ENCODE assay signal across 14 mouse cellular contexts in the genomic region with DNA sequence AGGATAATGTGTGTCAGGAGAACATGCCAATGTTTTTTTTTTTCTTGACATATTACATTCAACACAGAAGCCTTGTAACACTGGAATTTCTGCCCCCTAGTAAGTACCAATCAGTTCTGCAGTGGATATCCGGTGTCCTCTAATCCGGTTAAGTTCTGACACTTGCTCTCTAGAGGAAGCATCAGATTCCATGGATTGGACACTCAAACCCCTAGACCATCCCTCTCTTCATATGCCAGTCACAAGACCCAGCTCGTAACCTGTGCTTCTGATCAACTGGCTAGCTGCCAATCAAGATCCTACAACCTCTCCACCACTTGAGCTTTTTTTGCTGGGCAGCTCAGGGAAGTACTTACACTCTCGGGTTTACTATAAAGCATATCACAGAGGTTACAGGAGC. TPM values are rescaled to one million over a fixed set of nuclear protein-coding genes. Genes with fewer than 3 reads are reported as not detected.
DNase-seq lines count a peak whose midpoint lies in the region; ATAC-seq and TF ChIP-seq lines count a peak whose summit lies in the region.
"Had no signal": no experiment of that assay in that cellular context is flagged by ENCODE, and none has a peak within 500 bp of the region (broad histone marks: within the 10 kb centered on the region; RNA-seq: fewer than 3 reads in every experiment).

No protein-coding gene starts in this region.

- no peak overlapping the region for H3K4me3 ChIP-seq in heart, embryonic 15.5 days
- H3K4me3 ChIP-seq in lung, embryonic 14.5 days (ENCODE audit: low read depth, low read length), result no peak overlapping the region
- H3K4me3 ChIP-seq in CH12.LX (replicated peaks in 1 of 3; ENCODE audit: low read depth in 2 of 3, low read length in 2 of 3, poor library complexity in 1 of 3), result peak overlapping the region; percentile 43 to 63 (median 49)
- H3K4me3 ChIP-seq in hindbrain, embryonic 16.5 days (ENCODE audit: low read length), result no peak overlapping the region
- H3K4me3 ChIP-seq: hindbrain, embryonic 12.5 days; liver, embryonic 13.5 days had no signal

- no peak for TF ChIP-seq CTCF in lung, embryonic 14.5 days (IDR thresholded peaks at IDR 0.05; ENCODE audit: low read depth)
- no peak for TF ChIP-seq CTCF in CH12.LX (conservative IDR thresholded peaks at IDR 0.05 in 1 of 2, IDR thresholded peaks at IDR 0.05 in 1 of 2; ENCODE audit: low read depth in 2 of 2, low read length in 2 of 2)

- H3K27me3 ChIP-seq in heart, embryonic 15.5 days, result no peaks in the 10 kb centered on the region
- no peaks in the 10 kb centered on the region for H3K27me3 ChIP-seq in lung, embryonic 14.5 days (ENCODE audit: insufficient read depth, low read length)
- no peaks in the 10 kb centered on the region for H3K27me3 ChIP-seq in CH12.LX (replicated peaks)
- H3K27me3 ChIP-seq in hindbrain, embryonic 16.5 days (replicated peaks; ENCODE audit: control insufficient read depth, insufficient read depth, low read length), result no peaks in the 10 kb centered on the region
- H3K27me3 ChIP-seq: hindbrain, embryonic 12.5 days had no signal

- no peak for DNase-seq in heart, postnatal 4 days
- no peak for DNase-seq in lung, embryonic 14.5 days
- no peak for DNase-seq in lung, postnatal 14 days
- DNase-seq in CH12.LX (ENCODE audit: extremely low read depth), result no peak
- DNase-seq in urinary bladder, postnatal 10 days (ENCODE audit: low spot score), result no peak
- DNase-seq: adrenal gland, postnatal 25 days; cerebellum, postnatal 25 days; kidney, adult 9 months; liver, embryonic 13.5 days; right cerebral cortex, postnatal 25 days had no signal

- H3K9ac ChIP-seq in heart, embryonic 15.5 days, result no peak overlapping the region
- no peak overlapping the region for H3K9ac ChIP-seq in lung, embryonic 14.5 days
- peak overlapping the region; percentile 47 for H3K9ac ChIP-seq in CH12.LX (ENCODE audit: insufficient read depth, low read depth)
- H3K9ac ChIP-seq in hindbrain, embryonic 16.5 days (ENCODE audit: low read depth, low read length), result no peak overlapping the region
- H3K9ac ChIP-seq: hindbrain, embryonic 12.5 days; liver, embryonic 13.5 days had no signal

- no peaks in the 10 kb centered on the region for H3K9me3 ChIP-seq in heart, embryonic 15.5 days (replicated peaks)
- no peaks in the 10 kb centered on the region for H3K9me3 ChIP-seq in lung, embryonic 14.5 days (ENCODE audit: low read depth, low read length)
- no peaks in the 10 kb centered on the region for H3K9me3 ChIP-seq in CH12.LX (replicated peaks; ENCODE audit: low read length)
- no peaks in the 10 kb centered on the region for H3K9me3 ChIP-seq in hindbrain, embryonic 16.5 days (ENCODE audit: control insufficient read depth, low read length)
- H3K9me3 ChIP-seq: hindbrain, embryonic 12.5 days; liver, embryonic 13.5 days had no signal

- TF ChIP-seq RAD21 in CH12.LX (IDR thresholded peaks at IDR 0.05; ENCODE audit: low read depth, low read length), result no peak

- in situ Hi-C loops in CH12.LX (cut with MboI; ENCODE audit: low pct_ligation_motif_present, low pct_unique_long_range_greater_than_20kb, low sequenced_read_pairs), result loop anchor here (5.0 kb wide), 1 partner anchor 36 kb away; no protein-coding TSS in a partner anchor

- H3K79me2 ChIP-seq in CH12.LX (replicated peaks; ENCODE audit: control insufficient read depth, extremely low read depth, insufficient read depth, poor library complexity, severe bottlenecking), result peaks cover 78% of the 10 kb centered on the region

- dilution Hi-C loops in CH12.LX (cut with MboI; ENCODE audit: extremely low pct_ligation_motif_present, extremely low pct_unique_long_range_greater_than_20kb, low sequenced_read_pairs), result no loop called here

- TF ChIP-seq POLR2A in CH12.LX (IDR thresholded peaks at IDR 0.05; ENCODE audit: low read depth, low read length), result no peak

- no peak overlapping the region for H3K4me2 ChIP-seq in heart, embryonic 15.5 days
- no peak overlapping the region for H3K4me2 ChIP-seq in lung, embryonic 14.5 days
- H3K4me2 ChIP-seq in CH12.LX (ENCODE audit: insufficient read depth, low read depth, poor library complexity, severe bottlenecking), result peak overlapping the region; percentile 64
- H3K4me2 ChIP-seq in hindbrain, embryonic 16.5 days (ENCODE audit: low read length), result no peak overlapping the region
- H3K4me2 ChIP-seq: hindbrain, embryonic 12.5 days; liver, embryonic 13.5 days had no signal

- H3K36me3 ChIP-seq in heart, embryonic 15.5 days, result no peaks in the 10 kb centered on the region
- no peaks in the 10 kb centered on the region for H3K36me3 ChIP-seq in lung, embryonic 14.5 days (ENCODE audit: insufficient read depth)
- H3K36me3 ChIP-seq in CH12.LX (replicated peaks in 1 of 2; ENCODE audit: control insufficient read depth in 1 of 2, insufficient read depth in 1 of 2, low read length in 1 of 2), result peaks cover 9 to 61% of the 10 kb centered on the region in 2 experiments
- H3K36me3 ChIP-seq in hindbrain, embryonic 16.5 days (ENCODE audit: control insufficient read depth, insufficient read depth, low read length), result no peaks in the 10 kb centered on the region
- H3K36me3 ChIP-seq: hindbrain, embryonic 12.5 days; liver, embryonic 13.5 days had no signal

- TF ChIP-seq EP300 in CH12.LX (IDR thresholded peaks at IDR 0.05; ENCODE audit: low read length), result no peak

- ATAC-seq in heart, embryonic 15.5 days (replicated peaks; ENCODE audit: insufficient number of reproducible peaks, insufficient read depth, low FRiP score, low read depth), result no peak
- ATAC-seq in lung, embryonic 14.5 days (ENCODE audit: insufficient read depth), result no peak
- ATAC-seq in inflammation-experienced regulatory T-cells, adult 6 months, result peak; percentile 6
- no peak for ATAC-seq in hindbrain, embryonic 16.5 days

- H3K27ac ChIP-seq in heart, embryonic 15.5 days, result peak overlapping the region; percentile 71
- 0 out of 2 replicates have a peak overlapping the region, but pooled peaks have one; percentile 48 for H3K27ac ChIP-seq in lung, embryonic 14.5 days (ENCODE audit: low read depth)
- peak overlapping the region; percentile 99 for H3K27ac ChIP-seq in CH12.LX (ENCODE audit: insufficient read depth, low read depth)
- no peak overlapping the region for H3K27ac ChIP-seq in hindbrain, embryonic 16.5 days (ENCODE audit: low read depth, low read length)
- H3K27ac ChIP-seq: liver, embryonic 13.5 days had no signal

- 69% methylated on average over 4 of the region's 4 CpGs for WGBS in heart, embryonic 15.5 days
- whole genome bisulfite sequencing in lung, embryonic 14.5 days, result 60% methylated on average over 4 of the region's 4 CpGs
- 77% methylated on average over 4 of the region's 4 CpGs for WGBS in hindbrain, embryonic 16.5 days

- H3K4me1 ChIP-seq in heart, embryonic 15.5 days (replicated peaks), result peaks cover 40% of the 10 kb centered on the region
- no peaks in the 10 kb centered on the region for H3K4me1 ChIP-seq in lung, embryonic 14.5 days (ENCODE audit: insufficient read depth)
- peaks cover 35 to 93% of the 10 kb centered on the region in 2 experiments for H3K4me1 ChIP-seq in CH12.LX (ENCODE audit: control insufficient read depth in 1 of 2, insufficient read depth in 2 of 2)
- H3K4me1 ChIP-seq in hindbrain, embryonic 16.5 days (ENCODE audit: control insufficient read depth, insufficient read depth, low read depth, low read length), result peaks cover 3% of the 10 kb centered on the region

TF ChIP-seq in CH12.LX, 34 proteins besides CTCF, POLR2A, EP300 and RAD21:
- no peak for TF ChIP-seq NRF1 (IDR thresholded peaks at IDR 0.05; ENCODE audit: low read depth, low read length)
- TF ChIP-seq TBP (conservative IDR thresholded peaks at IDR 0.05; ENCODE audit: low read depth, low read length), result 0 out of 2 replicates have a peak, but pooled peaks have one; percentile 22
- TF ChIP-seq MAX (IDR thresholded peaks at IDR 0.05; ENCODE audit: low read length), result no peak

RNA-seq across cellular contexts. Expression of gene Rassf2, which starts 8.4 kb away (rescaled TPM):
- 9.2 and 13.9 TPM in 2 replicates for polyA plus RNA-seq in heart, embryonic 15.5 days (2015; fragmentation: Nextera tagmentation; extraction: Ambion mirVana)
- 10 to 100 TPM; 13.7 to 15.2 TPM for total RNA-seq in heart, postnatal 4 days (2021)
- polyA plus RNA-seq in lung, embryonic 14.5 days (2014; fragmentation: Nextera tagmentation; extraction: Ambion mirVana), result 15.8 and 15.9 TPM in 2 replicates
- total RNA-seq in CH12.LX (2012; rRNA removed) (44.4 and 45.3 TPM in 2 replicates), CH12.LX (2014; rRNA removed) (30.2 and 33.8 TPM in 2 replicates)
- 60.4 and 61.5 TPM in 2 replicates for polyA plus RNA-seq in CH12.LX (2012; ENCODE audit: insufficient read length, low read depth)
- polyA plus RNA-seq in inflammation-experienced regulatory T-cells, adult 6 months (2017; shearing (Covaris generic)), result 10 to 100 TPM; 78.8 to 88.1 (median 87.3) TPM
- polyA plus RNA-seq in hindbrain, embryonic 16.5 days (2015; fragmentation: Nextera tagmentation; extraction: Ambion mirVana), result 25.2 and 34.2 TPM in 2 replicates

Comparison
In these comparisons a context has a peak if more than half of its experiments do, and no peak if none do; other contexts are left out.
1. H3K4me3 ChIP-seq: peak in CH12.LX (3 of 3); none in heart, embryonic 15.5 days (single experiment), lung, embryonic 14.5 days (single experiment) and hindbrain, embryonic 16.5 days (single experiment).